Mouse (Mus musculus) testis, adult 2 months (tissue): Measurements from ENCODE around the gene Trcg1.

Experiments
- CTCF ChIP-seq: fragments of 200-500 bp; IDR thresholded peaks from 2 replicates; pipeline ENCODE4 v1.5.1; 2012; ENCODE audit warnings: low read depth, mild to moderate bottlenecking, inconsistent platforms, low read length, moderate library complexity; ENCODE audit not compliant: control insufficient read depth, insufficient read depth, insufficient replicate concordance
- POLR2A ChIP-seq: fragments of 200-500 bp; IDR thresholded peaks from 2 replicates; pipeline ENCODE4 v1.6.1; 2012; ENCODE audit warnings: low read depth, mild to moderate bottlenecking, inconsistent platforms, low read length, moderate library complexity; ENCODE audit not compliant: control insufficient read depth

DNA sequence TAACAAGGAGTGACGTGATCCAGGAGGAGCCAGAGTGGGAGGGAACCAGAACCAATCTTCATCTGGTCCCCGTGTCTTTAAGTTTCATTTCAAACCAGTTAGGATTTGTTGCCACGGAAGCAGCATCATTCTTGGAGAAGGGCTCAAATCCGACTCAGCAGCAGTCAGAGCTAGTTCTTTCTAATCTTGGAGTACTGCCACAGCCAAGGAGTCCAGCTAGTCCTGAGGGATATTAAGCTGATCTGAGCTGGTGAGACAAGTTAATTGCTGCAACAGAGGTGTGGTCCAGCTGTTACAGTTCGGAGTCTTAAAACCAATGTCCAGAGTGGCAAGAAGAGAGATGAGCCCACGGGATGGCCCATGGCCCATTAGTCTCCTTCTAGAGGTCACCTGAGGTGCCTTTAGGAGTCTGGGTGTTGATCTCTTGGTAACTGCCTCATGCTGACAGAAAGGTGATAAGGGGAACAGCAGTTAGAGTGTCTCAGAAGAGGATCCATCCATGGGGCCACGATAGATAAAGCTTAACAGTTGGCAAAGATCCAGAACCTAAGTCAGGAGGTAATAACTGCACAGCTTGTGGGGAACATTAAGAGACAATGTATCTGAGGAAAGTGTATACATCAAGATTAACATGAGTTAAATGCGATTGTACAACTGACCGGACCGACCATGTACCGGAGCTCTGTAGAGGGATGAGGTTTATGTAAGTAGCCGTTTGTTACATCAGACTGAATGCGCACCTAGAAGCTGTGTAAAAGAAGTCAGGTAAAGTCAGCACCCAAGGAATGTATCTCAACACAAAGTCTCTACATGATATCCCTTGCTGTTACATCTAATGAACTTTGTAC is 10.4 kb upstream of the Trcg1 start:
- TF ChIP-seq CTCF (no peak), POLR2A (no peak)
